Mouse (Mus musculus) embryo, embryonic 9.5 days (tissue): ENCODE measurements around the gene Cyb5rl.
A peak's percentile ranks its signal among the peaks of the same experiment; 100 is the strongest.

ENCODE experiments used
- DNase-seq: peaks from one replicate; pipeline ENCODE4 v3.0.0-alpha.2; 2017; ENCODE audit errors: extremely low spot score

Gene Cyb5rl

DNA sequence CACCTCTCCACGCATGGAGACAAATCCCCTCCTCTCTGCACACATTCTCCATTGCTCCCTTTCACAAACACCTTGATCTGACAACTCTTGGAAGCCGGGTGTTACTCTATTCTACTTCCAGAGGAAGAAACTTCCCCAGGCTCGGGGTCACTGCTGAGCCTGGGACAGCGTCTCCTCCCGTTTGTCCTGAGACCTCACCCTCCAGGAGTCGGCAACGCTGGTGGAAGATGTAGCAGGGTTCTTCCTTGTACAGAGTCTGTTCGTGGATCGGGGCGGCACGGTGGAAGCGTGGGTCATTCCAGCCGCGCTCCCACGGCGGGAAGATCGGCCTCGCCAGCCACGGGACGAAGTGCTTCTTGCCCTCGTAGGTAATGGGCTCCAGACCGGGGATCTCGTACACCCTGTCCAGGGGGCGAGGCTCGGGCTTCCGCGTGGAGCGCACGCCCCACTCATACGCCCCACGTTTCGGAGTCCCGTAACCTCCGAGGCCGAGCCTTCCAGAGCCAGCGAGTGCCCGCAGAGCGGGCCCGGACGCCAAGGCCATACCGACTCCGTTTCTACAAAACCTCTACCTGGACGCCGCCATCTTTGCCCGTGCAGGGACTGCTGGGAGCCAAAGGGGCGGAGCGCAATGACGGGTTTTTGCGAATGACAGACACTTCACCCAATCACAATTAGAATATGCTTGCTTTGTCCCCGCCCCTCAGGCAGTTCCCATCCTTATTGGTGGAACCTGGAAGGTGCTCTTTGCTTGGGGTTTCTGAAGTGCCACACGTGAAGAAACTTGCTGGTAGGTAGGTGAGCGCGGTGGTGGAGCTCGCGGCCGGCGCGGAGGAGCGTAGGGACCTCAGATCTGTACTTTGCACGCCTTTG, at the start of gene Cyb5rl, which contains the start of gene Mrpl37:
TSS of gene Cyb5rl (plus strand) at position 737 of the 873 bp plus-strand sequence.
TSS of gene Mrpl37 (minus strand) at position 617 of the 873 bp plus-strand sequence.
- peak; percentile 96 for DNase-seq

DNA sequence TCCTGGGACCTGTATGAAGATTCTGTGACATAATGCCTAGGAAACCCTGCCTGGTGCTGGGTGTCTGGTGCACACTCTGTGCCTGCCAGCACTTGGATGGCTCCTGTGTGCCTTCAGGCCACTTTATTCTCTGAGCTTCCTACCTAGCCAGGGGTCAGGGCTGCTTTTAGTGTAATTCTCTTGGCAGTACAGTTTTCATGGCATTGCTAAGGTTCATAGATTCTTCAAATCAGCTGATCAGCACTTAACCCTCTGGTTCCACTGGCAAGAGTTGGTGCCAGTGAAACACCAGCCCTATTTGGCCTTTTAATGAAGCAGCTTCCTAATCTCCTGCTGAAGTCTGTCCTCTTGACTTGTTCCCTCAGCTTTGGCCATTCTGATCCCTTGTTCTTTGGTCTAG, 49.5 kb upstream of the Cyb5rl start:
- no peak for DNase-seq

DNA sequence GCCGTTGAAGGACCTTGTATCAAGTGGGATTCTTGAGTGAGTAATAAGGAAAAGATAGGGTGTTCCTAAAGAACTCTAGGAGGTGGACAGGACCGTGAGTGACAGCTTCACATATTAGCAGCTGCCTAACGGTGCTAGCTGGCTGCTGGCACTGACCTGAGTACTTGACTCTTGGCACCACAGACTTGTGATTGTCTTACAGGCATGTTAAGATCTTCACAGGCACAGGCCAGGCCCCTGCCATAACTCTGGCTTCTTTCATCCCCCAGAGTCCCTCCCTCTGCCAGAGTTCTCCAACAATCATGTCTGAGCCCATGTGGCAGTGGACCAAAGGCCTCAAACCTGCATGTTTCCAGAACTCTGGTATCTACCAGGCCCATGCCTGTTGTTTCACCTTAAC, 48.3 kb upstream of the Cyb5rl start:
- DNase-seq = no peak

DNA sequence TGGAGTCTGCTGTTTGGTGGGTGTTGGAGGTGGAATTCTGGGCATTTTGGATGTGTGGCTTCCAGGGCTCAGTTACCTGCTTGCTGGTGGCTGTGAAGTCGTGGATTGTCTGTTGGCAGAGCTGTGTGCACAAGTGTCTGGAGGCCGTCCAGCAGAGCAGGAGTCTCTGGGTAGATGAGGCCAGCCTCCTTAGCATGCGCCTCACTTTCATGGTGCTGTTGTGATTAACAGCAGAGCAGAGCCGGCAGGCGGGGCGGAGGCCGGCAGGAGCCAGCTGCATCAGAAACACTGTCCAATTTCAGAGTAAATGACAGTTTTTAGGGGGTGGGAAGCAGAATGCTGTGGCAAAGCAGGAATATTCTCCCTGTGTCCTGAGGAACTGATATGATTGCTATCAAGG, 47.8 kb upstream of the Cyb5rl start:
- no peak for DNase-seq

DNA sequence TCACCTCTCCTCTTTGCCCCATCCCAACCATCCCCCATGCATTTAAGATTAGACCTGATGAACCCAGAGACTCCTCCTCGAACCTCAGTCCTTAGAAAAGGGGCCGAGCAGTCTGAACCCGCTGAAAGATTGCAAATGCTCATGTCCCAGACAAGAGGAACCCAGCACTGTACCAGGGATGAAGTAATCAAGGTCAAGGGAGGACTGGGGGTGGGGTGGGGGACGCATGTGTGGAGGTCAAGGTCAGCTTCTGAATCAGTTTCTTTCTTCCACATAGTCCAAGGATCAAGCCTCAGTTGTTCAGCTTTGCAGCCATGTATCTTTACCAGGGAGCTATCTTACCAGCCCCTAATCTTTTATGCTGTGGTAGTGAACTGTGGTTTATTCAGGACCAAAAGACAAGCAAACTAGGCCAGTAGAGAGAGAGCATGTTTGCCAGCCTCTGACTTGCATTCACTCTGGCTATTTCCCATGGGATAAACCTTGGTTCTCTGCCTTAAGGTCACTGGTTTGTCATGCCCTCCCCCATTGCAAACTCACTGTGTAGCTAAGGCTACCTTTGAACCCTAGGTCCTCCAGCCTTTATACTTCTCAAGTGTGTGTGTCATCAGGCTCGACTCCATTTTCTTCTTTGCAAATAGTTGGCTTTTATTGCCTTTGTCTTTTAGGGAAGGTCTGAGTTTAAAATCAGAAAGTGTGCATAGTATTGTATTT, 46.3 kb upstream of the Cyb5rl start:
- no peak for DNase-seq

DNA sequence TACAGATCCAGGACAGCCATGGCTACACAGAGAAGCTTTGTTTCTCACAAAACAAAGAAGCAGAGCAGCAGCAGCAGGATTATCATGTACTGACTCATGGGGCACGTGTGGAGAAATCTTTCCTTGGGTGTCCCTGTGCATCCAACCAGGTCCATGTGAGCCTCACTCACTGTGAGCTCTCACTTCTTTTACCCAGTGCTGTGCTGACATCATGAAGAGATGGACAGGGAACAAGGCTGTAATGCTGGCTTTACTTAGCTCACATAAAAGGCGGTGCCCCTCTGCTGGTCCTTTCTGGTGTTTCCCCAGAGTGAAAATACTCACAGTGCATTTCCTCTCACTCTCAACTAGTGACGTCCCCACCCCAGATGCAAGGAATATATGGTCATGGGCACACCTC, 45.3 kb upstream of the Cyb5rl start:
- DNase-seq = no peak

DNA sequence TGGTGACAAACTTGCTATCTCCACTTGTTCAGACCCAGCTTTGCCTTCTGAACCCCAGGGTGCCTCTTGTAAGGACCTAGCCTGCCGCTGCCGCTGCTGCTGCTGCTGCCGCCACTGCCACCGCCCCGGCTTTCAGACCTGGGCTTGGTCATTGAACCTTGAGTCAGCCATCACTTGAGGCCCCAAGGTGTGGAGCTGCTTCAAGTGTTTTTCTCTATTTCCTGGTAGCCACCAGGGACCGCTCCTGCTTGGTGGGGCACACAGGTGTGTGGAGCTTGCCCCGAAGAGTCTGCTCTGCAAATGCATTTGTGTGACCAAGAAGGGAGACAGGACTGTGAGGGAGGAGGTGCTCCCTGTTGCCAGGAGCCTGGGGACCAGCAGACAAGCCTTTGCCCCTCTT, 41.9 kb upstream of the Cyb5rl start:
- no peak for DNase-seq

DNA sequence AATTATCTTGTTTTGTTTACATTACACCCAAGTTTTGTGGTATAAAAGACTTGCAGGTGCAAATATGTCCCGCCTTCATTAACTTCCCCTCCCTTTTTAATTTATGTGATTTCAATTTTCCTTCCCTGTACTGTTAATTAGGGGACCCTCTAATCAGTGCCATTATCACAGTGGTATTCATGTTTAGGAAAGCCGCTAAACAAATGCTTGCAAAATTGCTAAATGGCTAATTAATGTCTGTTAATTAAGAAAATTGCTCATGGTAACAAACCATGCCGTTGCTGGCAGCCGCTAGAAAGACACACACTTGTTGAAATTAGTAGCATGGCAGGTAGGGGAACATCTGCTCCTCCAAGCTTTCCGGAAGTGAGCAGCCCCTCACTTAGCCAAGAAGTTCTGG, 41.4 kb upstream of the Cyb5rl start:
- no peak for DNase-seq

DNA sequence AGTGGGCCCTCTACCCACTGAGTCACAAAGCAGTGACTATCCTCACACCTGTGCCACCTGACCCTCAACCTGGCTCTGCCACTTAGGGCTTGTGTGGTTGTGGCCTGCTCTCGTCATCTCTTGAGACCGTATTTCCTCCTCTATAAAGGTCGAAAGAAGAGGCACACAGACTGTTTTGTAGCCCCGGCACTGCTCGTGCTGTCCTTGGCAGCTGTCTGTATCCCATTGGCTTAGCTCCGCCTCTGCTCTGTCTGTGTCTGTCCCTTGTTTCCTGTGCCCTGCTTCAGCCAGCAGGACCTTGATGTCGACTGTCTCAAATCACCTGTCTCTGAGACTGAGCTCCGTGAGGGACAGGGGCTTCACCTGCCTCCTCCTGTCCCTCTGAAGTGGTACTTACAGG, 40.3 kb upstream of the Cyb5rl start:
- no peak for DNase-seq

DNA sequence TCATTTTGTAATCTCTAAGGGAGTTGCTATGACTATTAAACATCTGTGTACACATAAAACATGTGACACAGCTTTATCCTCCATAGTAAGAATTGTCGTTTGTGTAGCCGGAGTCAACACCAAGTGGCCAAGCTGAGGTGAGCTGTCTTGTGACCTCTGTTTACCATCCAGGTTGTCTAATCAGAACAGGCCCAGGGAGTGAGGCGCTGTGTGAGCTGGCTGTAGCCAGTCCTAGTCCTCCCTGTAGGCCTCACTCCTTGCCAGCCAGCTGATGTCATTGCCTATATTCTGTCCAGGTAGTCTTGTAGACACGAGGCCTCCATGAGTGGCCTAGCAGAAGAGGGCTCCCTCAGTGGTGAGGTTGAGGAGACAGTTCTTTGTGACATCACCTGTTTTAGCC, 31.1 kb upstream of the Cyb5rl start:
- no peak for DNase-seq

DNA sequence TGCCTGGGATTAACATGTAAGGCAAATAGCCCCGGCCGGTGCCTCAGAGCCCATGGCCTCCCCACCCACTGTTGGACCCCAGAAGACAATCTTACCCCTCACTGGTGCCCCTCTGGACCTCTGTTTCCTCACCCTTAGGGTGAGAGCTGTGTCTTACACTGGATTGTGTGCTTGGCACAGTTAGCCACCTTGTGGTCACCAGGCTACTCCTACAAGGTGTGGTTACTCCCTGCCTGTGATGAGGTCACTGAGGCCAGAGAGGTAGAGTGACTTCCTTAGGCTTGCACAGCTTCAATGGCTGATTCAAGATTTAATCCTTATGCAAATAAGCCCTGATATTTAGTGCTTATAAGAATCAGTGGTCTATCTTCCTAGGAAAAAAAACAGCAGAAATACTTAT, 29.8 kb upstream of the Cyb5rl start:
- DNase-seq = no peak

DNA sequence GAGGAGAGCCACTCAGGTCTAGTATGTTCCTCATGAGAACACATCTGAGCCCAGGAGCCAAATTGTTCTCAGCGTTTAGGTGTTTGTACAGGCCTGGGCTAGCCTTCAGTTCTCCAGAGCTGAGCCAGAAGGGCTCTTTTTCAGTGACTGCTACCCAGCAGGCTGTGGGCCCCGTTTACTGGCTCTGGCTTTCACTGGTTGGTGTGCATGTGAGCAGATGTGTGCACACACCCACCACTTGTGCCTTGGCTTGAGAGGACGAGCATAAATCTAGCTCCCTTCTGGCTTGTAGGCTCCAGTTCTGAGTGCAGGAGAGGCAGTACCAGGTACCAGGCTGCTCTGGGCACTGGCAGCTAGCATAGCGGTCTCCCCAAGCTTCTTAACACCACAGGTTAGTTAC, 28.5 kb upstream of the Cyb5rl start:
- DNase-seq = no peak

DNA sequence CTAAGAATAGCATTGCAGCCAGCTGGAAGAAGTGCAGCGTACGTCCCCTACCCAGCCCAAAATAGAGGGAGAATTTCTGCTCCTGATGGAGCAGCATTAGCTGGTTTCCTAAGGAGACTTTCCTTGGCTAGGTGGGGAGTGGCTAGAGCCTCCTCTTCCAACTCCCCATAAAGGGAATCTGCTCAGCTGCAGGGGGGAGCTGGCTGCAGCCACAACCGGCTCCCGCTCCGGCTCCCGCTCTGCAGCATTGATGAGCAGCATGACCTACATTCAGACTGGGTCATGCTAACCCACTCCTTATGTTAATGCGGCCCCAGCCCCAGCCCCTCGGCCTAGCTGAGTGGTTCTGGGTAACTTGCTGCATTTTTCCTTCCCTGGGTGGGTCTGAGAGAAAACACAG, 27.5 kb upstream of the Cyb5rl start:
- DNase-seq = no peak

DNA sequence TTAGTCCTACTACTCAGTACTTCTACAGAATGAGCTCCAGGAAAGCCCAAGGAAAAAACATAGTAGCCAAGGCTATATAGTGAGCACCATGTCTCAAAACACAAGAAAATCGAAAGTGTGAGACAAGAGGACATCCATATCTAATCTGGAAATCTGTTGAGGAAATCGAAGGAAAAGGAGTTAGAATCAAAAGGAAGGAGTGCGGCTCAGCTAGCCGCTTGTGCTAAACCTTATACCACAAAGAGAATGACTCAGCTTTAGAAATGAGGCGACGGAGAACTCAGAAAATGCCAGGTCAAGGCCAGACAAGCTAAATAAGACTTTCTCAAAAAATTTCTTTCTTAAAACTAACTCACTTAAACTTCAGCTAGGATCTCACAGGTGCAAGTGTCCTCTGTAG, 24.5 kb upstream of the Cyb5rl start:
- DNase-seq = no peak

DNA sequence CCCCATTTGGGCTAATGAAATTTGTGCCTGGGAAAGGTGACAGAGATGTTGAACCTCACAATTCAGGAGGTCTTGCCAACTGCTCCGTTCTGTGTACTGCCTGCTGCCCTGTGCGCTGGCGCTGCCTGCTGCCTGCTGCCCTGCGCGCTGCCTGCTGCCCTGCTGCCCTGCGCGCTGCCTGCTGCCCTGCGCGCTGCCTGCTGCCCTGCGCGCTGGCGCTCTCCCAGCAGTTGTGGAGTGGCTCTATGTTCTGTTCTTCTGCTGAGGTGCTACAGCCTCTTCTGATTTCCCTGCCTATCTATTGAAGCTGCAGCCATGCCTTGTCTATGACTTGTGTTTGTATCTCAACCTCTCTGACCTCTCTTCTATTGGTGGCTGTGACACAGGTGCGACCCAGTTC, 21.6 kb upstream of the Cyb5rl start:
- no peak for DNase-seq

DNA sequence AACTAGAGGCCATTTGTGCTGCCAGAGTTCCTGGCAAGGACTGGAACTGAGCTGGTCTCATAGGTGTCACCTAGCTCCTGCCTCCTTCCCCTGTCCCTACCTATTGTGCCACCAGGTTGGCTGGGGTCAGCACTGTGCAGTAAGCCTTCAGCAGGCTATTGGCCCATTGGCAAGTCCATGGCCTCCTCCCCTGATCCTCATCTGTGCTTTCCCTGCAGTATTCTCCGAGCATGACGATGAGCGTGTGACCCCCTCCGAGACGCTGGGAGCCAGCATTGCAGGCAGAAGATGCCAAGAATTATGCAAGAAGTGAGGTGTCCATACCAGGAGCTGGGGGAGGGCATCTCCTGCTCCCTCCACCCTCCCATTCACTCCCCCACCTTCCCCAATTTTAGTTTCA, 19.0 kb upstream of the Cyb5rl start:
- DNase-seq = no peak

DNA sequence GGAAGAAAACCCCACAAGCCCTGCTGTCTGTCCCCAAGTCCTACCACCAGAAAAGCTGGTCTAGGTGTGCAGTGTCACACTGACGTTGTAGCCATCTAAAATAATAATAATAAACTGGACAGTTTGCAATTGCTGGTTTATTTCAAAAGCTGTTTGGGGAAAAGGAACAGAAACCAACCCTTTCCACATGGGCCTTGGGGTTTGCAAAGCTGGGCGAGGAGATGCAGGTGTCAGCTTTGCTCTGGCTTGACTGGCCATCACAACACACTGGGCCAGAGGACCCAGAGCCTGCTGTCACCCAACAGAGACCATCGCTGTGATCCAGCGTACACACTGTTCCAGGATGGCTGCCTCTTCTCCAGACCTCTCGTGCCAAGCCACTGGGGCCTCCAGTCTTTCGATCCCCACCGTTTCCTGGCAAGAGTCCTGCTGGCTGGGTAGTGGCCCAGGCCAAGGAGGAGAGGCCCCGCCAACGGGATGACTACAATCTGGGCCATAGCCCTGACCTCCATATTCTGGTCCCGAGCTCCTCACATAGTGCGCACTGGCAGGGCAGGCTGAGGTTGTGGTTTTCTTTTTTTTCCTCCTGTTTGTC, 18.1 kb upstream of the Cyb5rl start:
- DNase-seq = no peak

DNA sequence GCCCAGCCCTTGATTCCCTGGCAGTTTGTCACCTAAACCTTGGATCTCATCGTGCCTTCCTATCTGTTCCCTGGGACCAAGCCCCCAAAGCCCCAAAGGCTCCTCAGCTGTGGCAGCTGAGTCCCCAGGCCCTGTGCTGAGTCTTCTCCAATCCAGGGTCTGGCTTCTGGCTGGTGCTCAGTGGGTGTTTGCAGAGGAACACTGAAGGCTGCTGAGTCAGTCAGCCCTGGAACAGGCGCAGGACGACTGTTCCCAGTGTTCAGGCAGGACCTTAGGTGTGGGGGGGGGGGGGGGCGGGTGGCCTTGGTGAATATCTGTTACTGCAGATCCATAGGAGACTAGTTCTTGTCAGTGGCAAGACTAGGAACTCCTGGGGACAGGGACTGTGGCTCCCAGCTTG, 14.9 kb upstream of the Cyb5rl start:
- DNase-seq = no peak

DNA sequence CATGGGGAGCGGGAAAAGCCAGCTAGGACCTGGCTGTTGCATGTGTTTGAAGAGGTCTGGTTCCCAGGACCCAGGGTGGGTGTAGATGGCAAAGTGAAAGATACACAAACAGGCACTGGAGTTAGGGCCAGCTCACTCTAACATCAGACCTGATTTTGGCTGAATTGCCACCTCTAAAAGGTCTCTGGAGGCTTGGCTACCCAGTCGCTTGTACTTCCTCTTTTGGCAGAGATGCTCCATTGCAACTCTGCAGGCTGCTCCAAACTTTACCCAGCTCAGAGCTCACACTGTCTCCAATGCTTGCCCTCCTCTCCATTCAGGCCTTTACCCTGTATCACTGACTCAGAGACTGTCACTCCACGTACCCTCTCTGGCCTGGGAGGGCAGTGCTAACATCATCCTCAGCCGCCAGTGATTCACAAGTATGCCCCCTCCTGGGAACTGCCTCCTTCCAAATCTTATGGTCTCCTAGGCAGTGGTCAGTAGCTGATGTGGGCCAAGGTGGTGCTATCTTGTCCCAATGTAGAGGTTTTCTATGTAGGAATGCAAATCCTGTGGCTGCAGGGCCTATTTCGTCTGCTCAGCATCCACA, 13.7 kb upstream of the Cyb5rl start:
- no peak for DNase-seq

DNA sequence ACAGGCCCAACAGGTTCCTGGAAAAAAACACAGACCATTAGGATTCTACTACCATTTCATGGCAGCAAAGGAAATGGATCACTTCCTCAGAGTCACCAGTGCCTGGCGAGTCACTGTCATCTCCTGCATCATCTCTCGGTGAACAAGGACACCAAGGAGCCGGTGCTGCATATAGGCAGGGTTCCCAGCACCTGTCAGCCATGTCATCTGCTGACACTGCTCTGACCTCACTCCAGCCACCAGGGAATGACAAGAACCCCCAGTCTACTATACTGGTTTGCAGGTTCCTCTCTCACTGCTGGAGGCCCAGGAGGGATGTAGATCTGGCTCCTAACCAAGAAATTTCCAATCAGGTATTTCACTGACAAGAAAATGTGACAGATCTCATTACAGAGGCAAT, 10.7 kb upstream of the Cyb5rl start:
- no peak for DNase-seq

DNA sequence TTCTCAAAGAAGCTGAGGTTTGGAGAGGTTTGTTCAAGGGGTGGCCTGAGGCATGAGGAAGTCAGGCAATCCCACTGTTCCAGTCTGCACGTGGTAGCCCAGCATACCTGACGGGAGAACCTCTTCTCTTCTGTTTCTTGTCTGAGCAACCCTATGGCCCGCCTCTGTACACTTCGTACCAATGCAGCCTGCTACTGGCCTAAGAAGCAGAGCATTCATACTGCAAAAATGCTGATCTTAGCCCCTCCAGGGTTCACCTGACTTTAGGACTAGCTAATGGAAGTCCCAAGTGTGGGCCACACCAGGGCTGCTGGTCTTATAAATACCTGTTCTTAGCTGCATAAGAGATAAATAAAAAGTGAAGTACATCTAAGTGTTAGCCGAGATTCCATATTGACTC, 8.4 kb upstream of the Cyb5rl start:
- no peak for DNase-seq

DNA sequence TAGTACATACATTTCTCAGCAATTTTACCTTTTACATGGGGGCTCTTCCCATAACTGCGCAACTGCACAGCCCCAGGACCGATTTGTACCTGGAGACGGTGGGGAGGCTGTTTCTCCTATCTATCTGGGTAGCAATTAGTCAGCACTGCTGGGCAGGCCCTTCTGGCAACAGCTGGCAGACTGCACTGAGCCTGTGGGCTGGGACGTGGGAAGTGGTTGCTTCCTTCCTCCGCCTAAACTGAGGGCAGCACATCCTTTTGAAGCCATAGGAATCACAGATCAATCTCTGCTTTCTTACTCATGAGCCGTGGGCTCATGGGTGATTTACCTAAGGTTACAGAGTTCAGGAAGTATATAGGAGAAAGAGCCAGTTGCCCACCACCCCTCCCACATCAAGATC, 8.0 kb upstream of the Cyb5rl start:
- no peak for DNase-seq

DNA sequence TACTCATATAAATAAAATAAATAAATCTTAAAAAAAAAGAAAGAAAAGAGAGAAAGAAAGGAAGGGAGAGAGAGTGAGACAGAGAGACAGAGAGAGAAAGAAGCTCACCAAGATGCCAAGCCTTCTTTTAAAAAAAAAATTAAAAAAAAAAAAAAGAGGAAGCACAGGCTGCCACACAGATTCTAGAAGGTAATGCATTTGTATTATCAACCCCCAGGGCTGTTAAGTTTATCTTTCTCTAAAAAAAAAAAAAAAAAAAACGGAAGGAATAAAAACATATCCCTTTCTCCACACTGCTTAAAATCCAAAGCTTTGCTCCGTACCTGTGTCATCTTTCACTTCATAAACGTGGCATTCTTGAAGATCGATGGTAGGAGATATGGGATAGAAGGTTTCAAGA, 5.2 kb upstream of the Cyb5rl start:
- no peak for DNase-seq
